Mouse (Mus musculus): Measurements from ENCODE around the gene Rab26.

Gene Rab26

GRCm38 (mm10) chr17:24548435-24548834, 14.4 kb upstream of the Rab26 start:
- no peak for DNase-seq (ENCODE audit: low spot score in 2 of 2)

GRCm38 (mm10) chr17:24546234-24546633, 12.2 kb upstream of the Rab26 start:
- no peak for DNase-seq (ENCODE audit: low spot score in 2 of 2)

GRCm38 (mm10) chr17:24545247-24545646, 11.2 kb upstream of the Rab26 start:
- DNase-seq (ENCODE audit: low spot score in 2 of 2), result no peak

GRCm38 (mm10) chr17:24544613-24545012, 10.6 kb upstream of the Rab26 start:
- no peak for DNase-seq (ENCODE audit: low spot score in 2 of 2)

GRCm38 (mm10) chr17:24540375-24540774, 6.4 kb upstream of the Rab26 start:
- no peak for DNase-seq (ENCODE audit: low spot score in 2 of 2)

- DNase-seq (ENCODE audit: low spot score in 2 of 2), result no peak
Measured at GRCm38 (mm10) chr17:24538950-24539349, 4.9 kb upstream of the Rab26 start.

GRCm38 (mm10) chr17:24537536-24537935, 3.5 kb upstream of the Rab26 start:
- DNase-seq (ENCODE audit: low spot score in 2 of 2), result no peak

GRCm38 (mm10) chr17:24535300-24535699, 1.3 kb upstream of the Rab26 start:
- DNase-seq (ENCODE audit: low spot score in 2 of 2), result peak in 1 of 2 experiments; percentile 64

GRCm38 (mm10) chr17:24533099-24533992, 664 bp downstream of the Rab26 start:
- DNase-seq (ENCODE audit: low spot score in 2 of 2), result peak; percentile 89 to 92

GRCm38 (mm10) chr17:24532045-24532444, 2.0 kb downstream of the Rab26 start:
- DNase-seq (ENCODE audit: low spot score in 2 of 2), result no peak

GRCm38 (mm10) chr17:24531064-24531463, 2.9 kb downstream of the Rab26 start:
- no peak for DNase-seq (ENCODE audit: low spot score in 2 of 2)

- DNase-seq (ENCODE audit: low spot score in 2 of 2), result no peak
Measured at GRCm38 (mm10) chr17:24530361-24531050, 3.5 kb downstream of the Rab26 start.

GRCm38 (mm10) chr17:24529883-24530282, 4.1 kb downstream of the Rab26 start:
- DNase-seq (ENCODE audit: low spot score in 2 of 2), result no peak

- DNase-seq (ENCODE audit: low spot score in 2 of 2), result no peak
Measured at GRCm38 (mm10) chr17:24529007-24529451, 5.0 kb downstream of the Rab26 start.

GRCm38 (mm10) chr17:24528560-24528918, 5.5 kb downstream of the Rab26 start:
- DNase-seq (ENCODE audit: low spot score in 2 of 2), result no peak

- peak; percentile 91 to 97 for DNase-seq (ENCODE audit: low spot score in 2 of 2)
Measured at GRCm38 (mm10) chr17:24527723-24528559, 6.1 kb downstream of the Rab26 start, which contains the start of gene Traf7. Traf7 (minus strand) TSS chr17:24527938.

GRCm38 (mm10) chr17:24527315-24527714, 6.7 kb downstream of the Rab26 start:
- DNase-seq (ENCODE audit: low spot score in 2 of 2), result no peak

- DNase-seq (ENCODE audit: low spot score in 2 of 2), result no peak
Measured at GRCm38 (mm10) chr17:24524734-24525133, 9.3 kb downstream of the Rab26 start.

GRCm38 (mm10) chr17:24520450-24520849, 13.6 kb downstream of the Rab26 start:
- DNase-seq (ENCODE audit: low spot score in 2 of 2), result no peak

GRCm38 (mm10) chr17:24514270-24515257, 19.4 kb downstream of the Rab26 start:
- DNase-seq (ENCODE audit: low spot score in 2 of 2), result no peak

- peak; percentile 64 to 82 for DNase-seq (ENCODE audit: low spot score in 2 of 2)
Measured at GRCm38 (mm10) chr17:24513609-24514008, 20.4 kb downstream of the Rab26 start.

Measured in frontal cortex, postnatal 36 days (tissue).